Mouse (Mus musculus): ENCODE measurements around the gene Pex6. TPM values are rescaled to one million over a fixed set of nuclear protein-coding genes. Genes with fewer than 3 reads are reported as not detected.

The Pex6 gene
- polyA plus RNA-seq, 2 experiments: 5.3 to 9.3 TPM

- no peak for DNase-seq (ENCODE audit: low read depth in 3 of 3, low spot score in 3 of 3)
- TF ChIP-seq CTCF (IDR thresholded peaks at IDR 0.05; ENCODE audit: low read depth): no peak
- no peak for TF ChIP-seq EP300 (IDR thresholded peaks at IDR 0.05; ENCODE audit: low read depth)
- H3K9ac ChIP-seq (replicated peaks): no peak overlapping the region
- no peak for ATAC-seq (ENCODE audit: insufficient read depth)
- no peaks in the 10 kb centered on the region for H3K36me3 ChIP-seq (replicated peaks; ENCODE audit: control insufficient read depth, insufficient read depth, low read depth)
- no peaks in the 10 kb centered on the region for H3K27me3 ChIP-seq (ENCODE audit: control insufficient read depth, insufficient read depth, low read length)
- no peak overlapping the region for H3K27ac ChIP-seq
- H3K4me3 ChIP-seq (ENCODE audit: insufficient read depth in 1 of 2, low read depth in 2 of 2, low read length in 2 of 2): no peak overlapping the region
- WGBS (ENCODE audit: insufficient replicate concordance): 43% methylated on average over 8 of the region's 8 CpGs
- no peak overlapping the region for H3K4me2 ChIP-seq (ENCODE audit: low read depth)
- no peaks in the 10 kb centered on the region for H3K9me3 ChIP-seq (ENCODE audit: control insufficient read depth, low read length)
- peaks cover 0 to 7% of the 10 kb centered on the region in 2 experiments; a peak in 2 of 4 replicates for H3K4me1 ChIP-seq (replicated peaks; ENCODE audit: control insufficient read depth in 2 of 2, insufficient read depth in 2 of 2, low read length in 1 of 2)
Observed at GRCm38 (mm10) chr17:46767868-46768267, 56.6 kb downstream of the Pex6 start.

DNA sequence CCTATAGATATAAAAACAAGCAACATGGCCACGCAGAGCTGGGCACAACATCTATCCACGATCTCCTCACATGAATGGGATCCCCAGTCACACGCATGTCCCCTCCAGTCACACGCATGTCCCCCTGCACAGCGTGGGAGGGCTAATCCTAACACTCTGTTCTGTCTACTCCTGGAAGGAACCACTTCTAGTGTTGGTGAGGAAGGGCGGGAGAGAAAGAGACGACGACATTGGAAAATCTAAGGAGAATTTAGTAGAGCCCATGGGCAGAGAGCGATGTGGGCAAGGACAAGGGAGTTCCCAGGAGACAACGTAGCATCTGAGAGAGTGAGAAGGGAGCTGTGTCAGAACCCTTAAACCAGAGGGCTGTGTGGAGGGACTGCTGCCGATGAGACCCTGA, 59.3 kb downstream of the Pex6 start:
- TF ChIP-seq EP300 (IDR thresholded peaks at IDR 0.05; ENCODE audit: low read depth): no peak
- no peak for TF ChIP-seq CTCF (IDR thresholded peaks at IDR 0.05; ENCODE audit: low read depth)
- Histone ChIP-seq H3K27me3 (ENCODE audit: control insufficient read depth, insufficient read depth, low read length) (no peaks in the 10 kb centered on the region), H3K27ac (no peak overlapping the region), H3K4me1 (replicated peaks; ENCODE audit: control insufficient read depth in 2 of 2, insufficient read depth in 2 of 2, low read length in 1 of 2) (peaks cover 0 to 7% of the 10 kb centered on the region in 2 experiments; a peak in 2 of 4 replicates), H3K36me3 (replicated peaks; ENCODE audit: control insufficient read depth, insufficient read depth, low read depth) (peaks cover 9% of the 10 kb centered on the region), H3K4me3 (ENCODE audit: insufficient read depth in 1 of 2, low read depth in 2 of 2, low read length in 2 of 2) (no peak overlapping the region), H3K9ac (replicated peaks) (no peak overlapping the region), H3K9me3 (ENCODE audit: control insufficient read depth, low read length) (no peaks in the 10 kb centered on the region), H3K4me2 (ENCODE audit: low read depth) (no peak overlapping the region)
- 79% methylated on average over 11 of the region's 11 CpGs for whole genome bisulfite sequencing (ENCODE audit: insufficient replicate concordance)
- no peak for ATAC-seq (ENCODE audit: insufficient read depth)
- DNase-seq (ENCODE audit: low read depth in 3 of 3, low spot score in 3 of 3): no peak

GRCm38 (mm10) chr17:46771025-46771424, 59.8 kb downstream of the Pex6 start:
- H3K4me2 ChIP-seq (ENCODE audit: low read depth): no peak overlapping the region
- no peaks in the 10 kb centered on the region for H3K9me3 ChIP-seq (ENCODE audit: control insufficient read depth, low read length)
- no peak overlapping the region for H3K4me3 ChIP-seq (ENCODE audit: insufficient read depth in 1 of 2, low read depth in 2 of 2, low read length in 2 of 2)
- WGBS (ENCODE audit: insufficient replicate concordance): 60% methylated on average over 4 of the region's 4 CpGs
- H3K27me3 ChIP-seq (ENCODE audit: control insufficient read depth, insufficient read depth, low read length): no peaks in the 10 kb centered on the region
- ATAC-seq (ENCODE audit: insufficient read depth) (no peak), DNase-seq (ENCODE audit: low read depth in 3 of 3, low spot score in 3 of 3) (no peak)
- peaks cover 14% of the 10 kb centered on the region for H3K36me3 ChIP-seq (replicated peaks; ENCODE audit: control insufficient read depth, insufficient read depth, low read depth)
- no peak overlapping the region for H3K27ac ChIP-seq
- no peak overlapping the region for H3K9ac ChIP-seq (replicated peaks)
- peaks cover 0 to 7% of the 10 kb centered on the region in 2 experiments; a peak in 2 of 4 replicates for H3K4me1 ChIP-seq (replicated peaks; ENCODE audit: control insufficient read depth in 2 of 2, insufficient read depth in 2 of 2, low read length in 1 of 2)
- TF ChIP-seq EP300 (IDR thresholded peaks at IDR 0.05; ENCODE audit: low read depth): no peak
- TF ChIP-seq CTCF (IDR thresholded peaks at IDR 0.05; ENCODE audit: low read depth): peak; percentile 36; the same call in 1 of the 2 replicates

- no peaks in the 10 kb centered on the region for H3K27me3 ChIP-seq (ENCODE audit: control insufficient read depth, insufficient read depth, low read length)
- no peak overlapping the region for H3K27ac ChIP-seq
- H3K9me3 ChIP-seq (ENCODE audit: control insufficient read depth, low read length): no peaks in the 10 kb centered on the region
- peaks cover 20% of the 10 kb centered on the region for H3K36me3 ChIP-seq (replicated peaks; ENCODE audit: control insufficient read depth, insufficient read depth, low read depth)
- peaks cover 0 to 7% of the 10 kb centered on the region in 2 experiments; a peak in 2 of 4 replicates for H3K4me1 ChIP-seq (replicated peaks; ENCODE audit: control insufficient read depth in 2 of 2, insufficient read depth in 2 of 2, low read length in 1 of 2)
- WGBS (ENCODE audit: insufficient replicate concordance): 58% methylated on average over 17 of the region's 17 CpGs
- ATAC-seq (ENCODE audit: insufficient read depth) (no peak), DNase-seq (ENCODE audit: low read depth in 3 of 3, low spot score in 3 of 3) (no peak)
- H3K4me2 ChIP-seq (ENCODE audit: low read depth): peak overlapping the region; percentile 82
- H3K4me3 ChIP-seq (ENCODE audit: insufficient read depth in 1 of 2, low read depth in 2 of 2, low read length in 2 of 2): peak overlapping the region in 1 of 2 experiments; percentile 86; a peak in 2 of 4 replicates
- H3K9ac ChIP-seq (replicated peaks): peak overlapping the region; percentile 85; the same call in 1 of the 2 replicates
- TF ChIP-seq EP300 (IDR thresholded peaks at IDR 0.05; ENCODE audit: low read depth): no peak
- no peak for TF ChIP-seq CTCF (IDR thresholded peaks at IDR 0.05; ENCODE audit: low read depth)
Observed at GRCm38 (mm10) chr17:46771616-46772015, 60.4 kb downstream of the Pex6 start.

- ATAC-seq (ENCODE audit: insufficient read depth): no peak
- peaks cover 24% of the 10 kb centered on the region for H3K36me3 ChIP-seq (replicated peaks; ENCODE audit: control insufficient read depth, insufficient read depth, low read depth)
- no peaks in the 10 kb centered on the region for H3K27me3 ChIP-seq (ENCODE audit: control insufficient read depth, insufficient read depth, low read length)
- WGBS (ENCODE audit: insufficient replicate concordance): 6% methylated on average over 5 of the region's 5 CpGs
- no peak for DNase-seq (ENCODE audit: low read depth in 3 of 3, low spot score in 3 of 3)
- 0 out of 2 replicates have a peak overlapping the region, but pooled peaks have one; percentile 19 for H3K27ac ChIP-seq
- H3K4me2 ChIP-seq (ENCODE audit: low read depth): peak overlapping the region; percentile 82
- peak overlapping the region; percentile 86 to 89 for H3K4me3 ChIP-seq (ENCODE audit: insufficient read depth in 1 of 2, low read depth in 2 of 2, low read length in 2 of 2)
- H3K4me1 ChIP-seq (replicated peaks; ENCODE audit: control insufficient read depth in 2 of 2, insufficient read depth in 2 of 2, low read length in 1 of 2): peaks cover 0 to 7% of the 10 kb centered on the region in 2 experiments; a peak in 2 of 4 replicates
- H3K9me3 ChIP-seq (ENCODE audit: control insufficient read depth, low read length): no peaks in the 10 kb centered on the region
- TF ChIP-seq EP300 (IDR thresholded peaks at IDR 0.05; ENCODE audit: low read depth): no peak
- TF ChIP-seq CTCF (IDR thresholded peaks at IDR 0.05; ENCODE audit: low read depth): no peak
- peak overlapping the region; percentile 85 for H3K9ac ChIP-seq (replicated peaks)
Observed at GRCm38 (mm10) chr17:46772038-46772403, 60.8 kb downstream of the Pex6 start.
